Mouse (Mus musculus) right cerebral cortex, postnatal 25 days (tissue): ENCODE data around the gene Vti1a.
A peak's percentile ranks its signal among the peaks of the same experiment; 100 is the strongest.

Experiments
- DNase-seq: peaks from one replicate; pipeline ENCODE4 v3.0.0; 2022

The Vti1a gene

GRCm38 (mm10) chr19:55592876-55593691 lies 277.0 kb downstream of the Vti1a start:
- no peak for DNase-seq

- DNase-seq = no peak
Measured at GRCm38 (mm10) chr19:55593729-55594444, 277.8 kb downstream of the Vti1a start.

GRCm38 (mm10) chr19:55594451-55594850 lies 278.4 kb downstream of the Vti1a start:
- no peak for DNase-seq

- no peak for DNase-seq
Measured at GRCm38 (mm10) chr19:55595945-55596649, 280.0 kb downstream of the Vti1a start.

- DNase-seq = no peak
Measured at GRCm38 (mm10) chr19:55596804-55597203, 280.7 kb downstream of the Vti1a start.

GRCm38 (mm10) chr19:55597296-55597695 lies 281.2 kb downstream of the Vti1a start:
- no peak for DNase-seq

GRCm38 (mm10) chr19:55597951-55598350 lies 281.9 kb downstream of the Vti1a start:
- no peak for DNase-seq

GRCm38 (mm10) chr19:55599124-55599523 lies 283.0 kb downstream of the Vti1a start:
- DNase-seq = no peak

- no peak for DNase-seq
Measured at GRCm38 (mm10) chr19:55607725-55608124, 291.6 kb downstream of the Vti1a start.

- DNase-seq = no peak
Measured at GRCm38 (mm10) chr19:55608858-55609375, 292.8 kb downstream of the Vti1a start.

- DNase-seq = no peak
Measured at GRCm38 (mm10) chr19:55609806-55610205, 293.7 kb downstream of the Vti1a start.

GRCm38 (mm10) chr19:55615743-55616142 lies 299.6 kb downstream of the Vti1a start:
- no peak for DNase-seq

- DNase-seq = no peak
Measured at GRCm38 (mm10) chr19:55616276-55616675, 300.2 kb downstream of the Vti1a start.

GRCm38 (mm10) chr19:55616937-55617336 lies 300.8 kb downstream of the Vti1a start:
- DNase-seq = no peak

- no peak for DNase-seq
Measured at GRCm38 (mm10) chr19:55618546-55618945, 302.5 kb downstream of the Vti1a start.

- no peak for DNase-seq
Measured at GRCm38 (mm10) chr19:55620411-55621008, 304.4 kb downstream of the Vti1a start.

GRCm38 (mm10) chr19:55621011-55621625 lies 305.0 kb downstream of the Vti1a start:
- no peak for DNase-seq

GRCm38 (mm10) chr19:55622821-55623220 lies 306.7 kb downstream of the Vti1a start:
- no peak for DNase-seq

GRCm38 (mm10) chr19:55623605-55624004 lies 307.5 kb downstream of the Vti1a start:
- DNase-seq = no peak

GRCm38 (mm10) chr19:55626483-55626882 lies 310.4 kb downstream of the Vti1a start:
- DNase-seq = peak; percentile 20

GRCm38 (mm10) chr19:55626952-55627351 lies 310.9 kb downstream of the Vti1a start:
- DNase-seq = no peak

- no peak for DNase-seq
Measured at GRCm38 (mm10) chr19:55635488-55635887, 319.4 kb downstream of the Vti1a start.
